Mouse (Mus musculus) midbrain, embryonic 11.5 days (tissue): ENCODE measurements around the gene Hap1. TPM values are rescaled to one million over a fixed set of nuclear protein-coding genes. Genes with fewer than 3 reads are reported as not detected.

Experiments
- ATAC-seq: fragments of 200-750 bp; cut with Nextera tagmentation; 2 replicates; pipeline ENCODE4 v1.8.0; 2017; ENCODE audit warnings: moderate TSS enrichment, moderate library complexity; ENCODE audit not compliant: low FRiP score
- DNase-seq: peaks from one replicate; pipeline ENCODE4 v3.0.0; 2015; ENCODE audit warnings: low spot score; ENCODE audit errors: missing footprints
- H3K27ac ChIP-seq: fragments of 300-500 bp; sonication (generic); 2 replicates; pipeline ENCODE4 v1.5.1; 2014; ENCODE audit warnings: low read depth, low read length
- H3K27me3 ChIP-seq: fragments of 300-500 bp; sonication (generic); 2 replicates; pipeline ENCODE4 v1.6.1; 2014; ENCODE audit warnings: mild to moderate bottlenecking, low read length, moderate library complexity, mixed read lengths; ENCODE audit not compliant: control insufficient read depth, insufficient read depth
- H3K36me3 ChIP-seq: fragments of 300-500 bp; sonication (generic); 2 replicates; pipeline ENCODE4 v1.6.1; 2014; ENCODE audit warnings: mild to moderate bottlenecking, low read length, moderate library complexity, mixed read lengths; ENCODE audit not compliant: control insufficient read depth, insufficient read depth
- H3K4me1 ChIP-seq: fragments of 300-500 bp; sonication (generic); 2 replicates; pipeline ENCODE4 v1.6.1; 2014; ENCODE audit warnings: low read length; ENCODE audit not compliant: control insufficient read depth, insufficient read depth
- H3K4me2 ChIP-seq: fragments of 300-500 bp; sonication (generic); 2 replicates; pipeline ENCODE4 v1.6.1; 2014; ENCODE audit warnings: mild to moderate bottlenecking, moderate library complexity
- H3K4me3 ChIP-seq: fragments of 300-500 bp; sonication (generic); 2 replicates; pipeline ENCODE4 v1.5.1; 2014; ENCODE audit warnings: low read depth, low read length
- H3K9ac ChIP-seq: fragments of 300-500 bp; sonication (generic); 2 replicates; pipeline ENCODE4 v1.6.1; 2014; ENCODE audit warnings: low read length
- H3K9me3 ChIP-seq: fragments of 300-500 bp; sonication (generic); 2 replicates; pipeline ENCODE4 v1.6.1; 2016; ENCODE audit warnings: low read length; ENCODE audit not compliant: control insufficient read depth
- WGBS: fragments of 180-500 bp; shearing (Covaris S2); extraction: QIAGEN DNeasy Blood & Tissue Kit; methylation state at CpG from one replicate; pipeline ENCODE4 v1.1.7; 2014; 5-methylcytosine and 5-hydroxymethylcytosine counted together
- polyA plus RNA-seq: library from polyadenylated mRNA; unstranded; fragments of >200 nt; fragmentation: Nextera tagmentation; extraction: Ambion mirVana; gene quantifications from 2 replicates; pipeline ENCODE4 v1.2.1, GENCODE M21; 2014

Hap1 gene
- polyA plus RNA-seq, 1 experiment from 2014 or later, result 16.4 TPM

- no peak overlapping the region for H3K4me2 ChIP-seq
- no peaks in the 10 kb centered on the region for H3K9me3 ChIP-seq
- H3K4me1 ChIP-seq, result no peaks in the 10 kb centered on the region
- WGBS, result 20% methylated on average over 18 of the region's 18 CpGs
- H3K27ac ChIP-seq, result no peak overlapping the region
- ATAC-seq (peak; percentile 31; the same call in 1 of the 2 replicates), DNase-seq (peak; percentile 99)
- H3K4me3 ChIP-seq, result no peak overlapping the region
- no peak overlapping the region; the same call in 1 of the 2 replicates for H3K9ac ChIP-seq
- H3K36me3 ChIP-seq, result no peaks in the 10 kb centered on the region
- H3K27me3 ChIP-seq, result no peaks in the 10 kb centered on the region
Measured at GRCm38 (mm10) chr11:100298274-100299036, 57.5 kb downstream of the Hap1 start.

GRCm38 (mm10) chr11:100297801-100298200 lies 58.1 kb downstream of the Hap1 start:
- Histone ChIP-seq H3K27ac (no peak overlapping the region), H3K4me1 (no peaks in the 10 kb centered on the region), H3K36me3 (no peaks in the 10 kb centered on the region), H3K4me2 (no peak overlapping the region), H3K27me3 (no peaks in the 10 kb centered on the region), H3K4me3 (no peak overlapping the region), H3K9me3 (no peaks in the 10 kb centered on the region), H3K9ac (no peak overlapping the region)
- DNase-seq (peak; percentile 87), ATAC-seq (no peak)
- 42% methylated on average over 5 of the region's 5 CpGs for WGBS

Other genes with a start within 250 kb of the Hap1 start
- not detected in 2 replicates for gene Krt13, start 234.6 kb downstream of the Hap1 start, polyA plus RNA-seq
- 0.65 and 0.89 TPM in 2 replicates for gene Krt15, start 220.2 kb downstream of the Hap1 start, polyA plus RNA-seq
- gene Krt19, start 207.5 kb downstream of the Hap1 start, polyA plus RNA-seq, result 1.8 and 3.2 TPM in 2 replicates
- not detected in 2 replicates for gene Krt9, start 162.9 kb downstream of the Hap1 start, polyA plus RNA-seq
- 1.2 and 1.5 TPM in 2 replicates for gene Krt14, start 148.6 kb downstream of the Hap1 start, polyA plus RNA-seq
- gene Krt16, start 107.2 kb downstream of the Hap1 start, polyA plus RNA-seq, result not detected in 2 replicates
- 0.21 TPM in 1 of 2 replicates, not detected in the other for gene Krt17, start 95.1 kb downstream of the Hap1 start, polyA plus RNA-seq
- gene Krt42, start 86.3 kb downstream of the Hap1 start, polyA plus RNA-seq, result not detected in 2 replicates
- 1,701 and 1,853 TPM in 2 replicates for gene Eif1, start 36.2 kb downstream of the Hap1 start, polyA plus RNA-seq
- 0.68 and 0.79 TPM in 2 replicates for gene Gast, start 21.7 kb downstream of the Hap1 start, polyA plus RNA-seq
- 23.5 and 25.2 TPM in 2 replicates for gene Jup, start 41.6 kb upstream of the Hap1 start, polyA plus RNA-seq
- gene P3h4, start 58.7 kb upstream of the Hap1 start, polyA plus RNA-seq, result 19.3 and 19.7 TPM in 2 replicates
- 33.0 and 36.2 TPM in 2 replicates for gene Fkbp10, start 59.6 kb upstream of the Hap1 start, polyA plus RNA-seq
- 88.9 and 91.6 TPM in 2 replicates for gene Nt5c3b, start 85.7 kb upstream of the Hap1 start, polyA plus RNA-seq
- 0.44 and 0.61 TPM in 2 replicates for gene Klhl10, start 85.8 kb upstream of the Hap1 start, polyA plus RNA-seq
- gene Klhl11, start 116.6 kb upstream of the Hap1 start, polyA plus RNA-seq, result 13.8 and 14.0 TPM in 2 replicates
- gene Acly, start 171.9 kb upstream of the Hap1 start, polyA plus RNA-seq, result 298 and 314 TPM in 2 replicates
- 1.4 and 1.8 TPM in 2 replicates for gene Ttc25, start 189.5 kb upstream of the Hap1 start, polyA plus RNA-seq
- gene Cnp, start 218.8 kb upstream of the Hap1 start, polyA plus RNA-seq, result 15.7 and 16.9 TPM in 2 replicates